Mouse (Mus musculus): ENCODE results near the gene Ttc36. TPM values are rescaled to one million over a fixed set of nuclear protein-coding genes. Genes with fewer than 3 reads are reported as not detected.

The Ttc36 gene
- polyA plus RNA-seq, 1 experiment from 2014 or later, result 200 TPM

DNA sequence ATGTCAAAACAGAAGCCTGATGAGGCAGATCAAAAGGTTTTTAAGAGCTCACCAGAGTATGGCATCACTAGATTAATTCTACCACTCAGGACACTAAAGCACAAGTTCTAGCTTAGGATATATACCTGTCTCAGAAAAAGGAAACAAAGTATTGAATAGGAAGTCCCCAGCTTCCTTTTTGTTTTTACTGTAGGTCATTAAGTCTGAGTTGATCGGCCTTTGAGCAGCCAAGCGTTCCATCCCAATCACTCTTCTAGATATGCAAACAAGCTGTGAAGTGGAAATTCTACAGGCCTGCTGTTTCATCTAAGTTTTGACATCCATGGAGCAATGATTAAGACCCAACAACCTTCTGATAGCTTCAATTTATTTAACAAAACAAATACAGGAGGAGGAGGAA is 42.0 kb downstream of the Ttc36 start:
- ATAC-seq (ENCODE audit: low read depth), result no peak
- H3K4me3 ChIP-seq (ENCODE audit: low read depth, low read length), result no peak overlapping the region
- peaks cover 14% of the 10 kb centered on the region for H3K36me3 ChIP-seq (ENCODE audit: control insufficient read depth, insufficient read depth)
- no peaks in the 10 kb centered on the region for H3K9me3 ChIP-seq (replicated peaks; ENCODE audit: control insufficient read depth, low read length)
- no peak overlapping the region for H3K27ac ChIP-seq (ENCODE audit: low read length)
- no peak overlapping the region for H3K9ac ChIP-seq (ENCODE audit: low read depth, low read length)
- H3K4me2 ChIP-seq (ENCODE audit: low read depth, low read length), result no peak overlapping the region
- no peaks in the 10 kb centered on the region for H3K27me3 ChIP-seq (ENCODE audit: control insufficient read depth, insufficient read depth, low read depth, low read length)
- 63% methylated on average over 2 of the region's 2 CpGs for WGBS (ENCODE audit: insufficient replicate concordance)
- peaks cover 13% of the 10 kb centered on the region for H3K4me1 ChIP-seq (ENCODE audit: control insufficient read depth, low read depth, low read length)

Other genes with a start within 250 kb of the Ttc36 start
- gene Cxcr5, start 241.2 kb downstream of the Ttc36 start, polyA plus RNA-seq (2015; fragmentation: Nextera tagmentation; extraction: Ambion mirVana), result 0.14 TPM in 1 of 2 replicates, not detected in the other
- 4.5 and 5.5 TPM in 2 replicates for gene Ddx6, start 198.2 kb downstream of the Ttc36 start, polyA plus RNA-seq (2015; fragmentation: Nextera tagmentation; extraction: Ambion mirVana)
- not detected in 2 replicates for gene Treh, start 129.8 kb downstream of the Ttc36 start, polyA plus RNA-seq (2015; fragmentation: Nextera tagmentation; extraction: Ambion mirVana)
- gene Phldb1, start 67.9 kb downstream of the Ttc36 start, polyA plus RNA-seq (2015; fragmentation: Nextera tagmentation; extraction: Ambion mirVana), result 2.2 and 2.3 TPM in 2 replicates
- gene Arcn1, start 35.2 kb downstream of the Ttc36 start, polyA plus RNA-seq (2015; fragmentation: Nextera tagmentation; extraction: Ambion mirVana), result 92.8 and 95.6 TPM in 2 replicates
- gene Ift46, start 35.2 kb downstream of the Ttc36 start, polyA plus RNA-seq (2015; fragmentation: Nextera tagmentation; extraction: Ambion mirVana), result 20.6 and 21.0 TPM in 2 replicates
- gene Tmem25, start 3.8 kb downstream of the Ttc36 start, polyA plus RNA-seq (2015; fragmentation: Nextera tagmentation; extraction: Ambion mirVana), result 3.9 and 6.1 TPM in 2 replicates
- 2.6 and 3.0 TPM in 2 replicates for gene Kmt2a, start 78.2 kb upstream of the Ttc36 start, polyA plus RNA-seq (2015; fragmentation: Nextera tagmentation; extraction: Ambion mirVana)
- 467 and 488 TPM in 2 replicates for gene Atp5l, start 117.7 kb upstream of the Ttc36 start, polyA plus RNA-seq (2015; fragmentation: Nextera tagmentation; extraction: Ambion mirVana)
- 10.0 and 11.5 TPM in 2 replicates for gene Ube4a, start 162.5 kb upstream of the Ttc36 start, polyA plus RNA-seq (2015; fragmentation: Nextera tagmentation; extraction: Ambion mirVana)
- 0.32 and 0.58 TPM in 2 replicates for gene Cd3g, start 177.4 kb upstream of the Ttc36 start, polyA plus RNA-seq (2015; fragmentation: Nextera tagmentation; extraction: Ambion mirVana)
- gene Cd3d, start 178.7 kb upstream of the Ttc36 start, polyA plus RNA-seq (2015; fragmentation: Nextera tagmentation; extraction: Ambion mirVana), result 0.13 and 0.52 TPM in 2 replicates
- not detected in 2 replicates for gene Cd3e, start 206.6 kb upstream of the Ttc36 start, polyA plus RNA-seq (2015; fragmentation: Nextera tagmentation; extraction: Ambion mirVana)
- 10.6 and 12.5 TPM in 2 replicates for gene Mpzl2, start 236.7 kb upstream of the Ttc36 start, polyA plus RNA-seq (2015; fragmentation: Nextera tagmentation; extraction: Ambion mirVana)